Mouse (Mus musculus) forebrain, embryonic 12.5 days (tissue): Measurements from ENCODE around the gene Napa. TPM values are rescaled to one million over a fixed set of nuclear protein-coding genes. Genes with fewer than 3 reads are reported as not detected.
A peak's percentile ranks its signal among the peaks of the same experiment; 100 is the strongest.

Experiments
- ATAC-seq: fragments of 200-750 bp; cut with Nextera tagmentation; 2 replicates; pipeline ENCODE4 v1.8.0; 2017; ENCODE audit warnings: moderate TSS enrichment; ENCODE audit not compliant: low FRiP score
- H3K27ac ChIP-seq: fragments of 300-500 bp; sonication (generic); 2 replicates; pipeline ENCODE4 v1.5.1; 2016; ENCODE audit warnings: mild to moderate bottlenecking
- H3K27me3 ChIP-seq: fragments of 300-500 bp; sonication (generic); 2 replicates; pipeline ENCODE4 v1.6.1; 2016; ENCODE audit warnings: mild to moderate bottlenecking
- H3K36me3 ChIP-seq: fragments of 300-500 bp; sonication (generic); replicated peaks from 2 replicates; pipeline ENCODE4 v1.6.1; 2016; ENCODE audit warnings: mild to moderate bottlenecking
- H3K4me1 ChIP-seq: fragments of 300-500 bp; sonication (generic); 2 replicates; pipeline ENCODE4 v1.6.1; 2016
- H3K4me2 ChIP-seq: fragments of 300-500 bp; sonication (generic); 2 replicates; pipeline ENCODE4 v1.6.1; 2016; ENCODE audit warnings: mild to moderate bottlenecking, moderate library complexity
- H3K4me3 ChIP-seq: fragments of 300-500 bp; sonication (generic); replicated peaks from 2 replicates; pipeline ENCODE4 v1.5.1; 2016; ENCODE audit warnings: mild to moderate bottlenecking
- H3K9ac ChIP-seq: fragments of 300-500 bp; sonication (generic); 2 replicates; pipeline ENCODE4 v1.6.1; 2016; ENCODE audit warnings: mild to moderate bottlenecking
- H3K9me3 ChIP-seq: fragments of 300-500 bp; sonication (generic); 2 replicates; pipeline ENCODE4 v1.6.1; 2016
- WGBS: fragments of 180-500 bp; shearing (Covaris S2); methylation state at CpG from one replicate; pipeline ENCODE4 v1.1.7; 2016; 5-methylcytosine and 5-hydroxymethylcytosine counted together
- polyA plus RNA-seq: library from polyadenylated mRNA; unstranded; fragments of >200 nt; fragmentation: Nextera tagmentation; extraction: Ambion mirVana; gene quantifications from 2 replicates; pipeline ENCODE4 v1.2.1, GENCODE M21; 2016

The Napa gene
- polyA plus RNA-seq, 1 experiment from 2014 or later = 150 TPM

- 0 out of 2 replicates have a peak, but pooled peaks have one; percentile 28 for ATAC-seq
- WGBS = 14% methylated on average over 15 of the region's 15 CpGs
- no peak overlapping the region for H3K9ac ChIP-seq
Observed at GRCm38 (mm10) chr7:16147643-16148042, 49.4 kb downstream of the Napa start.

GRCm38 (mm10) chr7:16149241-16149640 is 51.0 kb downstream of the Napa start:
- no peak overlapping the region for H3K4me3 ChIP-seq
- no peak overlapping the region for H3K4me2 ChIP-seq
- no peak overlapping the region for H3K27ac ChIP-seq
- ATAC-seq = no peak
- H3K27me3 ChIP-seq = no peaks in the 10 kb centered on the region; the same call in 1 of the 2 replicates
- H3K9me3 ChIP-seq = no peaks in the 10 kb centered on the region
- H3K36me3 ChIP-seq = peaks cover 10% of the 10 kb centered on the region
- H3K9ac ChIP-seq = no peak overlapping the region
- H3K4me1 ChIP-seq = peaks cover 21% of the 10 kb centered on the region
- 69% methylated on average over 5 of the region's 5 CpGs for WGBS

More at GRCm38 (mm10) chr7:16147643-16148042, 49.4 kb downstream of the Napa start:
- H3K9me3 ChIP-seq = no peaks in the 10 kb centered on the region
- H3K4me3 ChIP-seq = no peak overlapping the region
- no peaks in the 10 kb centered on the region; the same call in 1 of the 2 replicates for H3K27me3 ChIP-seq
- H3K36me3 ChIP-seq = peaks cover 10% of the 10 kb centered on the region
- H3K4me2 ChIP-seq = no peak overlapping the region
- H3K4me1 ChIP-seq = peaks cover 17% of the 10 kb centered on the region
- peak overlapping the region; percentile 21 for H3K27ac ChIP-seq

- Histone ChIP-seq H3K27ac (no peak overlapping the region), H3K9me3 (no peaks in the 10 kb centered on the region), H3K27me3 (no peaks in the 10 kb centered on the region), H3K4me3 (no peak overlapping the region), H3K4me2 (no peak overlapping the region), H3K9ac (no peak overlapping the region), H3K4me1 (peaks cover 21% of the 10 kb centered on the region), H3K36me3 (peaks cover under 1% of the 10 kb centered on the region; the same call in 1 of the 2 replicates)
- ATAC-seq = no peak
- 75% methylated on average over 9 of the region's 9 CpGs for WGBS
Observed at GRCm38 (mm10) chr7:16150191-16151145, 52.2 kb downstream of the Napa start.

GRCm38 (mm10) chr7:16153522-16153921 is 55.3 kb downstream of the Napa start:
- Histone ChIP-seq H3K4me2 (no peak overlapping the region), H3K4me3 (no peak overlapping the region), H3K9me3 (no peaks in the 10 kb centered on the region), H3K9ac (no peak overlapping the region), H3K36me3 (0 out of 2 replicates have a peak, but pooled peaks cover 8% of the 10 kb centered on the region), H3K27ac (no peak overlapping the region), H3K27me3 (peaks cover 13% of the 10 kb centered on the region), H3K4me1 (peaks cover 5% of the 10 kb centered on the region)
- peak; percentile 88 for ATAC-seq
- WGBS = 20% methylated on average over 10 of the region's 10 CpGs

GRCm38 (mm10) chr7:16155132-16155872 is 57.0 kb downstream of the Napa start:
- H3K4me1 ChIP-seq = peaks cover 10% of the 10 kb centered on the region
- H3K4me3 ChIP-seq = no peak overlapping the region
- peaks cover 30% of the 10 kb centered on the region for H3K27me3 ChIP-seq
- 0 out of 2 replicates have a peak, but pooled peaks cover 8% of the 10 kb centered on the region for H3K36me3 ChIP-seq
- WGBS = 79% methylated on average over 9 of the region's 9 CpGs
- ATAC-seq = no peak
- no peak overlapping the region for H3K4me2 ChIP-seq
- H3K9ac ChIP-seq = no peak overlapping the region
- H3K9me3 ChIP-seq = no peaks in the 10 kb centered on the region
- no peak overlapping the region for H3K27ac ChIP-seq

GRCm38 (mm10) chr7:16156105-16156714 is 58.0 kb downstream of the Napa start:
- ATAC-seq = no peak
- no peak overlapping the region for H3K27ac ChIP-seq
- H3K9me3 ChIP-seq = no peaks in the 10 kb centered on the region
- 87% methylated on average over 8 of the region's 8 CpGs for WGBS
- H3K4me2 ChIP-seq = no peak overlapping the region
- H3K4me3 ChIP-seq = no peak overlapping the region
- H3K36me3 ChIP-seq = 0 out of 2 replicates have a peak, but pooled peaks cover 8% of the 10 kb centered on the region
- H3K27me3 ChIP-seq = peaks cover 31% of the 10 kb centered on the region
- no peak overlapping the region for H3K9ac ChIP-seq
- H3K4me1 ChIP-seq = peaks cover 10% of the 10 kb centered on the region

- ATAC-seq = 0 out of 2 replicates have a peak, but pooled peaks have one; percentile 18
- no peak overlapping the region; the same call in 1 of the 2 replicates for H3K9ac ChIP-seq
Observed at GRCm38 (mm10) chr7:16158735-16159134, 60.5 kb downstream of the Napa start.

GRCm38 (mm10) chr7:16160702-16161101 is 62.4 kb downstream of the Napa start:
- WGBS = 64% methylated on average over 3 of the region's 3 CpGs
- no peak overlapping the region for H3K4me2 ChIP-seq
- no peak for ATAC-seq
- no peak overlapping the region for H3K27ac ChIP-seq
- 0 out of 2 replicates have a peak, but pooled peaks cover 8% of the 10 kb centered on the region for H3K36me3 ChIP-seq
- no peak overlapping the region for H3K9ac ChIP-seq
- H3K4me1 ChIP-seq = peaks cover 5% of the 10 kb centered on the region
- H3K27me3 ChIP-seq = peaks cover 34% of the 10 kb centered on the region
- H3K9me3 ChIP-seq = no peaks in the 10 kb centered on the region
- no peak overlapping the region for H3K4me3 ChIP-seq

More at GRCm38 (mm10) chr7:16158735-16159134, 60.5 kb downstream of the Napa start:
- WGBS = 12% methylated on average over 39 of the region's 39 CpGs
- Histone ChIP-seq H3K27me3 (peaks cover 34% of the 10 kb centered on the region), H3K4me3 (0 out of 2 replicates have a peak overlapping the region, but pooled peaks have one; percentile 1), H3K4me2 (peak overlapping the region; percentile 37), H3K36me3 (0 out of 2 replicates have a peak, but pooled peaks cover 8% of the 10 kb centered on the region), H3K9me3 (no peaks in the 10 kb centered on the region), H3K27ac (no peak overlapping the region), H3K4me1 (peaks cover 5% of the 10 kb centered on the region)

GRCm38 (mm10) chr7:16161302-16161701 is 63.0 kb downstream of the Napa start:
- Histone ChIP-seq H3K27me3 (peaks cover 34% of the 10 kb centered on the region), H3K9me3 (no peaks in the 10 kb centered on the region), H3K4me3 (no peak overlapping the region), H3K4me2 (no peak overlapping the region), H3K27ac (no peak overlapping the region), H3K4me1 (peaks cover 5% of the 10 kb centered on the region), H3K9ac (no peak overlapping the region), H3K36me3 (0 out of 2 replicates have a peak, but pooled peaks cover 8% of the 10 kb centered on the region)
- ATAC-seq = no peak
- whole genome bisulfite sequencing = 88% methylated on average over 9 of the region's 9 CpGs

- no peak for ATAC-seq
- 84% methylated on average over 6 of the region's 7 CpGs for WGBS
- Histone ChIP-seq H3K4me1 (peaks cover 5% of the 10 kb centered on the region), H3K27ac (no peak overlapping the region), H3K36me3 (0 out of 2 replicates have a peak, but pooled peaks cover 6% of the 10 kb centered on the region), H3K27me3 (peaks cover 34% of the 10 kb centered on the region), H3K9me3 (no peaks in the 10 kb centered on the region), H3K4me3 (no peak overlapping the region), H3K9ac (no peak overlapping the region), H3K4me2 (no peak overlapping the region)
Observed at GRCm38 (mm10) chr7:16162036-16162435, 63.8 kb downstream of the Napa start.
